Mouse (Mus musculus): ENCODE data around the gene Gtf2h4. TPM values are rescaled to one million over a fixed set of nuclear protein-coding genes. Genes with fewer than 3 reads are reported as not detected.
A peak's percentile ranks its signal among the peaks of the same experiment; 100 is the strongest.

Gene Gtf2h4
- polyA plus RNA-seq (2012; rRNA removed): 29.8 and 32.9 TPM in 2 replicates

GRCm38 (mm10) chr17:35673416-35674035 lies at the start of gene Gtf2h4:
TSS of gene Gtf2h4 (minus strand) at chr17:35673739.
- H3K27ac ChIP-seq (ENCODE audit: insufficient read depth, low read length): no peak within 1 kb of the TSS
- H3K4me3 ChIP-seq (ENCODE audit: insufficient read depth, low read length): peak within 1 kb of the TSS; percentile 77
- TF ChIP-seq POLR2A (IDR thresholded peaks at IDR 0.05; ENCODE audit: extremely low read depth, insufficient read depth, low read length) (peak; percentile 56; the same call in 1 of the 2 replicates), CTCF (IDR thresholded peaks at IDR 0.05; ENCODE audit: extremely low read depth, insufficient read depth, low read length) (no peak)
- no peaks in the 10 kb centered on the region; the same call in 1 of the 2 replicates for H3K4me1 ChIP-seq (ENCODE audit: control insufficient read depth, insufficient read depth, low read length)

GRCm38 (mm10) chr17:35721676-35722075 lies 48.1 kb upstream of the Gtf2h4 start:
- no peaks in the 10 kb centered on the region; the same call in 1 of the 2 replicates for H3K4me1 ChIP-seq (ENCODE audit: control insufficient read depth, insufficient read depth, low read length)
- no peak overlapping the region for H3K27ac ChIP-seq (ENCODE audit: insufficient read depth, low read length)
- TF ChIP-seq POLR2A (IDR thresholded peaks at IDR 0.05; ENCODE audit: extremely low read depth, insufficient read depth, low read length) (no peak), CTCF (IDR thresholded peaks at IDR 0.05; ENCODE audit: extremely low read depth, insufficient read depth, low read length) (no peak)
- H3K4me3 ChIP-seq (ENCODE audit: insufficient read depth, low read length): no peak overlapping the region

- H3K27ac ChIP-seq (ENCODE audit: insufficient read depth, low read length): no peak overlapping the region
- H3K4me3 ChIP-seq (ENCODE audit: insufficient read depth, low read length): no peak overlapping the region
- H3K4me1 ChIP-seq (ENCODE audit: control insufficient read depth, insufficient read depth, low read length): no peaks in the 10 kb centered on the region
- TF ChIP-seq CTCF (IDR thresholded peaks at IDR 0.05; ENCODE audit: extremely low read depth, insufficient read depth, low read length): no peak
- TF ChIP-seq POLR2A (IDR thresholded peaks at IDR 0.05; ENCODE audit: extremely low read depth, insufficient read depth, low read length): no peak
Observed at GRCm38 (mm10) chr17:35720340-35720727, 46.8 kb upstream of the Gtf2h4 start.

GRCm38 (mm10) chr17:35719616-35720339 lies 46.2 kb upstream of the Gtf2h4 start:
- H3K4me1 ChIP-seq (ENCODE audit: control insufficient read depth, insufficient read depth, low read length): no peaks in the 10 kb centered on the region
- TF ChIP-seq POLR2A (IDR thresholded peaks at IDR 0.05; ENCODE audit: extremely low read depth, insufficient read depth, low read length) (no peak), CTCF (IDR thresholded peaks at IDR 0.05; ENCODE audit: extremely low read depth, insufficient read depth, low read length) (0 out of 2 replicates have a peak, but pooled peaks have one; percentile 9)
- H3K27ac ChIP-seq (ENCODE audit: insufficient read depth, low read length): no peak overlapping the region
- no peak overlapping the region for H3K4me3 ChIP-seq (ENCODE audit: insufficient read depth, low read length)

GRCm38 (mm10) chr17:35717080-35717479 lies 43.5 kb upstream of the Gtf2h4 start:
- Histone ChIP-seq H3K4me1 (ENCODE audit: control insufficient read depth, insufficient read depth, low read length) (no peaks in the 10 kb centered on the region), H3K27ac (ENCODE audit: insufficient read depth, low read length) (no peak overlapping the region), H3K4me3 (ENCODE audit: insufficient read depth, low read length) (no peak overlapping the region)
- TF ChIP-seq CTCF (IDR thresholded peaks at IDR 0.05; ENCODE audit: extremely low read depth, insufficient read depth, low read length) (no peak), POLR2A (IDR thresholded peaks at IDR 0.05; ENCODE audit: extremely low read depth, insufficient read depth, low read length) (no peak)

GRCm38 (mm10) chr17:35716114-35716513 lies 42.6 kb upstream of the Gtf2h4 start:
- Histone ChIP-seq H3K4me1 (ENCODE audit: control insufficient read depth, insufficient read depth, low read length) (no peaks in the 10 kb centered on the region), H3K27ac (ENCODE audit: insufficient read depth, low read length) (no peak overlapping the region), H3K4me3 (ENCODE audit: insufficient read depth, low read length) (no peak overlapping the region)
- TF ChIP-seq CTCF (IDR thresholded peaks at IDR 0.05; ENCODE audit: extremely low read depth, insufficient read depth, low read length) (no peak), POLR2A (IDR thresholded peaks at IDR 0.05; ENCODE audit: extremely low read depth, insufficient read depth, low read length) (no peak)

- Histone ChIP-seq H3K4me3 (ENCODE audit: insufficient read depth, low read length) (no peak overlapping the region), H3K27ac (ENCODE audit: insufficient read depth, low read length) (no peak overlapping the region), H3K4me1 (ENCODE audit: control insufficient read depth, insufficient read depth, low read length) (no peaks in the 10 kb centered on the region)
- TF ChIP-seq CTCF (IDR thresholded peaks at IDR 0.05; ENCODE audit: extremely low read depth, insufficient read depth, low read length): no peak
- no peak for TF ChIP-seq POLR2A (IDR thresholded peaks at IDR 0.05; ENCODE audit: extremely low read depth, insufficient read depth, low read length)
Observed at GRCm38 (mm10) chr17:35710705-35711347, 37.3 kb upstream of the Gtf2h4 start.

- H3K4me3 ChIP-seq (ENCODE audit: insufficient read depth, low read length): no peak overlapping the region
- H3K4me1 ChIP-seq (ENCODE audit: control insufficient read depth, insufficient read depth, low read length): peaks cover 2% of the 10 kb centered on the region; the same call in 1 of the 2 replicates
- H3K27ac ChIP-seq (ENCODE audit: insufficient read depth, low read length): no peak overlapping the region
- no peak for TF ChIP-seq CTCF (IDR thresholded peaks at IDR 0.05; ENCODE audit: extremely low read depth, insufficient read depth, low read length)
- TF ChIP-seq POLR2A (IDR thresholded peaks at IDR 0.05; ENCODE audit: extremely low read depth, insufficient read depth, low read length): no peak
Observed at GRCm38 (mm10) chr17:35708611-35709010, 35.1 kb upstream of the Gtf2h4 start.

- H3K4me1 ChIP-seq (ENCODE audit: control insufficient read depth, insufficient read depth, low read length): peaks cover 2% of the 10 kb centered on the region; the same call in 1 of the 2 replicates
- no peak overlapping the region for H3K27ac ChIP-seq (ENCODE audit: insufficient read depth, low read length)
- TF ChIP-seq POLR2A (IDR thresholded peaks at IDR 0.05; ENCODE audit: extremely low read depth, insufficient read depth, low read length) (no peak), CTCF (IDR thresholded peaks at IDR 0.05; ENCODE audit: extremely low read depth, insufficient read depth, low read length) (no peak)
- H3K4me3 ChIP-seq (ENCODE audit: insufficient read depth, low read length): no peak overlapping the region
Observed at GRCm38 (mm10) chr17:35707929-35708328, 34.4 kb upstream of the Gtf2h4 start.

All from cortical plate, adult 2 months (tissue).